Mouse (Mus musculus) heart, embryonic 14.5 days (tissue): ENCODE measurements around the gene Nemf. TPM values are rescaled to one million over a fixed set of nuclear protein-coding genes. Genes with fewer than 3 reads are reported as not detected.

Source experiments
- ATAC-seq: fragments of 200-750 bp; cut with Nextera tagmentation; 2 replicates; pipeline ENCODE4 v1.8.0; 2017; ENCODE audit warnings: low read depth, moderate TSS enrichment; ENCODE audit not compliant: insufficient number of reproducible peaks, insufficient read depth, low FRiP score
- H3K27ac ChIP-seq, 2 experiments: fragments of 200-500 bp in 1 of 2; fragments of 300-500 bp in 1 of 2; sonication (generic) in 1 of 2; replicated peaks in 1 of 2; 2 replicates each; pipeline ENCODE4 v1.5.1; 2012 to 2014; ENCODE audit warnings: low read depth in 2 of 2, low read length in 2 of 2, control low read depth in 1 of 2, mild to moderate bottlenecking in 1 of 2, mixed read lengths in 1 of 2; ENCODE audit not compliant: control insufficient read depth in 1 of 2, insufficient read depth in 1 of 2
- H3K27me3 ChIP-seq: fragments of 300-500 bp; sonication (generic); 2 replicates; pipeline ENCODE4 v1.6.1; 2014; ENCODE audit warnings: mild to moderate bottlenecking, low read length, control low read depth; ENCODE audit not compliant: control insufficient read depth, insufficient read depth
- H3K36me3 ChIP-seq: fragments of 300-500 bp; sonication (generic); 2 replicates; pipeline ENCODE4 v1.6.1; 2014; ENCODE audit warnings: mild to moderate bottlenecking, control low read depth, low read length, mixed read lengths; ENCODE audit not compliant: control insufficient read depth, insufficient read depth
- H3K4me1 ChIP-seq, 2 experiments: fragments of 200-500 bp in 1 of 2; fragments of 300-500 bp in 1 of 2; sonication (generic) in 1 of 2; 2 replicates each; pipeline ENCODE4 v1.6.1; 2012 to 2014; ENCODE audit warnings: low read length in 2 of 2, control low read depth in 1 of 2, mixed read lengths in 1 of 2; ENCODE audit not compliant: control insufficient read depth in 2 of 2, insufficient read depth in 2 of 2
- H3K4me2 ChIP-seq: fragments of 300-500 bp; sonication (generic); 2 replicates; pipeline ENCODE4 v1.6.1; 2014; ENCODE audit warnings: mild to moderate bottlenecking, low read length
- H3K4me3 ChIP-seq, 2 experiments: fragments of 200-500 bp in 1 of 2; fragments of 300-500 bp in 1 of 2; sonication (generic) in 1 of 2; 2 replicates each; pipeline ENCODE4 v1.5.1; 2012 to 2014; ENCODE audit warnings: low read length in 2 of 2, mild to moderate bottlenecking in 2 of 2, control low read depth in 1 of 2, low read depth in 1 of 2, moderate library complexity in 1 of 2; ENCODE audit not compliant: control insufficient read depth in 1 of 2, insufficient read depth in 1 of 2
- H3K9ac ChIP-seq: fragments of 300-500 bp; sonication (generic); 2 replicates; pipeline ENCODE4 v1.6.1; 2014; ENCODE audit warnings: mild to moderate bottlenecking, low read length
- H3K9me3 ChIP-seq: fragments of 300-500 bp; sonication (generic); 2 replicates; pipeline ENCODE4 v1.6.1; 2016; ENCODE audit warnings: low read length, control low read depth; ENCODE audit not compliant: control insufficient read depth
- WGBS: fragments of 180-500 bp; shearing (Covaris S2); extraction: QIAGEN DNeasy Blood & Tissue Kit; methylation state at CpG from one replicate; pipeline ENCODE4 v1.1.7; 2014; 5-methylcytosine and 5-hydroxymethylcytosine counted together
- microRNA-seq: library from miRNA; unstranded; fragments of <30 nt; microRNA quantifications from one replicate; pipeline ENCODE4, GENCODE M21; 2016
- polyA plus RNA-seq: library from polyadenylated mRNA; unstranded; fragments of >200 nt; fragmentation: Nextera tagmentation; extraction: Ambion mirVana; gene quantifications from 2 replicates; pipeline ENCODE4 v1.2.1, GENCODE M21; 2014

Gene Nemf
- polyA plus RNA-seq, 1 experiment from 2014 or later, result 62.9 TPM

- no peaks in the 10 kb centered on the region for H3K36me3 ChIP-seq
- no peak overlapping the region for H3K4me2 ChIP-seq
- H3K27ac ChIP-seq, result peak overlapping the region; percentile 40 to 62; a peak in 3 of 4 replicates
- no peak overlapping the region for H3K9ac ChIP-seq
- no peaks in the 10 kb centered on the region for H3K4me1 ChIP-seq
- H3K27me3 ChIP-seq, result no peaks in the 10 kb centered on the region
- H3K9me3 ChIP-seq, result no peaks in the 10 kb centered on the region
- H3K4me3 ChIP-seq, result no peak overlapping the region
- 23% methylated on average over 1 of the region's 1 CpGs for WGBS
- 0 out of 2 replicates have a peak, but pooled peaks have one; percentile 71 for ATAC-seq
Measured at GRCm38 (mm10) chr12:69279931-69280469, 77.0 kb downstream of the Nemf start.

GRCm38 (mm10) chr12:69268956-69269355 is 88.0 kb downstream of the Nemf start:
- Histone ChIP-seq H3K9me3 (no peaks in the 10 kb centered on the region), H3K4me2 (no peak overlapping the region), H3K4me3 (no peak overlapping the region), H3K9ac (no peak overlapping the region), H3K27me3 (no peaks in the 10 kb centered on the region), H3K36me3 (no peaks in the 10 kb centered on the region), H3K27ac (no peak overlapping the region), H3K4me1 (no peaks in the 10 kb centered on the region)
- no peak for ATAC-seq
- 65% methylated on average over 2 of the region's 2 CpGs for WGBS

- Histone ChIP-seq H3K4me2 (no peak overlapping the region), H3K36me3 (no peaks in the 10 kb centered on the region), H3K4me3 (no peak overlapping the region), H3K27ac (no peak overlapping the region), H3K9ac (no peak overlapping the region), H3K9me3 (no peaks in the 10 kb centered on the region), H3K27me3 (no peaks in the 10 kb centered on the region), H3K4me1 (no peaks in the 10 kb centered on the region)
- ATAC-seq, result no peak
- 79% methylated on average over 11 of the region's 11 CpGs for WGBS
Measured at GRCm38 (mm10) chr12:69267956-69268632, 88.9 kb downstream of the Nemf start.

- Histone ChIP-seq H3K4me2 (no peak overlapping the region), H3K4me1 (no peaks in the 10 kb centered on the region), H3K9ac (no peak overlapping the region), H3K27ac (no peak overlapping the region), H3K9me3 (no peaks in the 10 kb centered on the region), H3K36me3 (no peaks in the 10 kb centered on the region), H3K4me3 (no peak overlapping the region), H3K27me3 (no peaks in the 10 kb centered on the region)
- 82% methylated on average over 3 of the region's 3 CpGs for WGBS
- no peak for ATAC-seq
Measured at GRCm38 (mm10) chr12:69265031-69265430, 91.9 kb downstream of the Nemf start.

GRCm38 (mm10) chr12:69262251-69262650 is 94.7 kb downstream of the Nemf start:
- Histone ChIP-seq H3K4me2 (no peak overlapping the region), H3K4me3 (no peak overlapping the region), H3K27ac (no peak overlapping the region), H3K9me3 (no peaks in the 10 kb centered on the region), H3K4me1 (no peaks in the 10 kb centered on the region), H3K36me3 (no peaks in the 10 kb centered on the region), H3K9ac (no peak overlapping the region), H3K27me3 (no peaks in the 10 kb centered on the region)
- no peak for ATAC-seq
- WGBS, result 87% methylated on average over 5 of the region's 5 CpGs

Small RNA genes lying within 50 kb of the gene (microRNA-seq; reads per million reads assigned to microRNA genes)
- gene Gm47299, result not detected
- not detected for gene Gm47305

Other genes starting within 250 kb of the Nemf start
- 1,298 and 1,520 TPM in 2 replicates for gene Rps29, start 198.0 kb downstream of the Nemf start, polyA plus RNA-seq
- gene Lrr1, start 188.4 kb downstream of the Nemf start, polyA plus RNA-seq, result 11.3 and 13.9 TPM in 2 replicates
- 519 and 551 TPM in 2 replicates for gene Rpl36al, start 173.1 kb downstream of the Nemf start, polyA plus RNA-seq
- 38.8 and 44.6 TPM in 2 replicates for gene Mgat2, start 173.0 kb downstream of the Nemf start, polyA plus RNA-seq
- 12.0 and 13.2 TPM in 2 replicates for gene Gm49383, start 160.1 kb downstream of the Nemf start, polyA plus RNA-seq
- gene Dnaaf2, start 158.7 kb downstream of the Nemf start, polyA plus RNA-seq, result 6.7 and 7.7 TPM in 2 replicates
- 12.0 and 13.4 TPM in 2 replicates for gene Gm49384, start 152.9 kb downstream of the Nemf start, polyA plus RNA-seq
- gene Pole2, start 129.0 kb downstream of the Nemf start, polyA plus RNA-seq, result 15.4 and 16.8 TPM in 2 replicates
- gene Klhdc1, start 116.0 kb downstream of the Nemf start, polyA plus RNA-seq, result 11.5 and 13.6 TPM in 2 replicates
- gene Klhdc2, start 60.5 kb downstream of the Nemf start, polyA plus RNA-seq, result 137 and 144 TPM in 2 replicates
- gene Arf6, start 15.0 kb upstream of the Nemf start, polyA plus RNA-seq, result 41.5 and 49.9 TPM in 2 replicates
- 1.5 and 1.7 TPM in 2 replicates for gene Gm9887, start 15.3 kb upstream of the Nemf start, polyA plus RNA-seq
- gene Vcpkmt, start 225.9 kb upstream of the Nemf start, polyA plus RNA-seq, result 14.2 and 15.4 TPM in 2 replicates